Comparison of ENCODE assay signal across 14 mouse cellular contexts in genomic region chr13:113730062-113730775, GRCm38 (mm10).
DNase-seq lines count a peak whose midpoint lies in the region; ATAC-seq and TF ChIP-seq lines count a peak whose summit lies in the region.
"Had no signal": no experiment of that assay in that cellular context is flagged by ENCODE, and none has a peak within 500 bp of the region (broad histone marks: within the 10 kb centered on the region; RNA-seq: fewer than 3 reads in every experiment).

No protein-coding gene starts in this region.

- H3K27me3 ChIP-seq in kidney, postnatal 0 days (ENCODE audit: insufficient read depth, low read length): no peaks in the 10 kb centered on the region
- H3K27me3 ChIP-seq in myocyte (ENCODE audit: control insufficient read depth, insufficient read depth, insufficient read length): no peaks in the 10 kb centered on the region
- H3K27me3 ChIP-seq in intestine, postnatal 0 days (replicated peaks; ENCODE audit: control insufficient read depth, insufficient read depth, low read length): no peaks in the 10 kb centered on the region

- no peak overlapping the region for H3K4me2 ChIP-seq in kidney, postnatal 0 days (ENCODE audit: low read length)
- peak overlapping the region; percentile 60 for H3K4me2 ChIP-seq in myocyte (ENCODE audit: low read depth)
- H3K4me2 ChIP-seq in intestine, postnatal 0 days (replicated peaks; ENCODE audit: low read depth): no peak overlapping the region

- no peaks in the 10 kb centered on the region for H3K9me3 ChIP-seq in kidney, postnatal 0 days (replicated peaks; ENCODE audit: low read length)
- no peaks in the 10 kb centered on the region for H3K9me3 ChIP-seq in intestine, postnatal 0 days (ENCODE audit: control insufficient read depth)

- H3K4me3 ChIP-seq in kidney, postnatal 0 days (replicated peaks; ENCODE audit: low read depth, low read length): no peak overlapping the region
- no peak overlapping the region for H3K4me3 ChIP-seq in embryonic fibroblast, embryonic 13.5 days (ENCODE audit: insufficient read depth, low read length)
- H3K4me3 ChIP-seq in myocyte: no peak overlapping the region
- H3K4me3 ChIP-seq in intestine, postnatal 0 days (ENCODE audit: low read depth, low read length): no peak overlapping the region

- no peaks in the 10 kb centered on the region for H3K36me3 ChIP-seq in kidney, postnatal 0 days (ENCODE audit: insufficient read depth, low read length)
- no peaks in the 10 kb centered on the region for H3K36me3 ChIP-seq in myocyte (ENCODE audit: control insufficient read depth, insufficient read depth)
- H3K36me3 ChIP-seq in intestine, postnatal 0 days (ENCODE audit: control insufficient read depth, insufficient read depth): no peaks in the 10 kb centered on the region

- 82% methylated on average over 6 of the region's 6 CpGs for WGBS in kidney, postnatal 0 days
- 67% methylated on average over 6 of the region's 6 CpGs for WGBS in intestine, postnatal 0 days

- no peak for TF ChIP-seq CTCF in kidney, postnatal 0 days (IDR thresholded peaks at IDR 0.05; ENCODE audit: low read depth)
- TF ChIP-seq CTCF in embryonic fibroblast, embryonic 13.5 days (IDR thresholded peaks at IDR 0.05; ENCODE audit: borderline replicate concordance, insufficient read depth, low read length): no peak
- TF ChIP-seq CTCF in intestine, postnatal 0 days (IDR thresholded peaks at IDR 0.05; ENCODE audit: low read depth): no peak

- peak overlapping the region; percentile 42; the same call in 1 of the 2 replicates for H3K27ac ChIP-seq in kidney, postnatal 0 days
- H3K27ac ChIP-seq in embryonic fibroblast, embryonic 13.5 days (ENCODE audit: insufficient read depth, low read length): peak overlapping the region; percentile 78
- no peak overlapping the region for H3K27ac ChIP-seq in intestine, postnatal 0 days (ENCODE audit: low read depth, low read length)
- H3K27ac ChIP-seq: liver, embryonic 14.5 days had no signal

- no peak for TF ChIP-seq POLR2A in embryonic fibroblast, embryonic 13.5 days (IDR thresholded peaks at IDR 0.05; ENCODE audit: low read depth, low read length)
- TF ChIP-seq POLR2A in myocyte (IDR thresholded peaks at IDR 0.05; ENCODE audit: insufficient read length, low read depth): no peak

- H3K4me1 ChIP-seq in kidney, postnatal 0 days (replicated peaks; ENCODE audit: insufficient read depth, low read length): peaks cover 6% of the 10 kb centered on the region; the same call in 1 of the 2 replicates
- H3K4me1 ChIP-seq in embryonic fibroblast, embryonic 13.5 days (ENCODE audit: control insufficient read depth, insufficient read depth, low read length): peaks cover 2% of the 10 kb centered on the region; the same call in 1 of the 2 replicates
- no peaks in the 10 kb centered on the region for H3K4me1 ChIP-seq in intestine, postnatal 0 days (replicated peaks; ENCODE audit: control insufficient read depth, insufficient read depth, low read length)

- peak; percentile 40; the same call in 1 of the 2 replicates for ATAC-seq in kidney, postnatal 0 days (replicated peaks; ENCODE audit: low FRiP score, low read depth)
- no peak for ATAC-seq in intestine, postnatal 0 days
- ATAC-seq: inflammation-experienced regulatory T-cells, adult 6 months had no signal

- no peak overlapping the region for H3K9ac ChIP-seq in kidney, postnatal 0 days (ENCODE audit: low read depth, low read length)
- no peak overlapping the region for H3K9ac ChIP-seq in intestine, postnatal 0 days (ENCODE audit: low read depth, low read length)
- H3K9ac ChIP-seq: liver, embryonic 14.5 days had no signal

- DNase-seq in adrenal gland, adult 2 months: peak; percentile 15
- DNase-seq in adrenal gland, adult 18-20 months (ENCODE audit: low spot score in 2 of 2): no peak
- DNase-seq in kidney, postnatal 0 days (ENCODE audit: low spot score): no peak
- no peak for DNase-seq in kidney, postnatal 10 days
- DNase-seq in right cerebral cortex, postnatal 4 days: no peak
- DNase-seq: adrenal gland, postnatal 14 days; B cell, adult 2 months; cerebellum, adult 2 months; thymus, postnatal 4 days had no signal

- no peak overlapping the region for H3ac ChIP-seq in myocyte (ENCODE audit: control insufficient read depth, insufficient read length)

- no peaks in the 10 kb centered on the region for H3K79me2 ChIP-seq in myocyte (ENCODE audit: control insufficient read depth, insufficient read depth)

TF ChIP-seq in myocyte, 11 proteins besides CTCF, POLR2A, EP300 and RAD21:
- peak; percentile 81 for TF ChIP-seq USF1 (IDR thresholded peaks at IDR 0.05; ENCODE audit: low read depth)
- peak in 1 of 3 experiments; percentile 28 for TF ChIP-seq MYOG (IDR thresholded peaks at IDR 0.05; ENCODE audit: control insufficient read depth in 1 of 3, insufficient read depth in 1 of 3, insufficient read length in 2 of 3, low read depth in 2 of 3)
- no peak for TF ChIP-seq TCF3 (IDR thresholded peaks at IDR 0.05; ENCODE audit: insufficient read length, low read depth)
- peak; percentile 70 for TF ChIP-seq TCF12 (IDR thresholded peaks at IDR 0.05; ENCODE audit: insufficient read depth, poor library complexity, severe bottlenecking)
- no peak for TF ChIP-seq REST (IDR thresholded peaks at IDR 0.05; ENCODE audit: insufficient read depth, insufficient read length)
- no peak for TF ChIP-seq MAX (IDR thresholded peaks at IDR 0.05; ENCODE audit: low read depth)
- TF ChIP-seq POLR2AphosphoS2 (IDR thresholded peaks at IDR 0.05; ENCODE audit: insufficient read length, low read depth): no peak
- TF ChIP-seq E2F4 (IDR thresholded peaks at IDR 0.05; ENCODE audit: insufficient read depth): no peak
- peak in 2 of 3 experiments; percentile 5 to 26 for TF ChIP-seq MYOD1 (IDR thresholded peaks at IDR 0.05; ENCODE audit: control insufficient read depth in 1 of 3, insufficient read length in 2 of 3, low read depth in 2 of 3)
- TF ChIP-seq SRF (IDR thresholded peaks at IDR 0.05; ENCODE audit: control insufficient read depth, insufficient read length, low read depth): no peak
- peak; percentile 99 for TF ChIP-seq CEBPB (IDR thresholded peaks at IDR 0.05; ENCODE audit: insufficient read depth, poor library complexity, severe bottlenecking)
TF ChIP-seq in myocyte: peak in this region for 5.
